Mouse (Mus musculus): ENCODE data around the gene Ambra1. TPM values are rescaled to one million over a fixed set of nuclear protein-coding genes. Genes with fewer than 3 reads are reported as not detected.

Ambra1 gene
- polyA plus RNA-seq (2015; fragmentation: Nextera tagmentation; extraction: Ambion mirVana) = 20.6 and 23.5 TPM in 2 replicates

- Histone ChIP-seq H3K27ac (peak within 1 kb of the TSS; percentile 92), H3K4me1 (peaks cover 3% of the 10 kb centered on the region; the same call in 1 of the 2 replicates), H3K9me3 (no peaks in the 10 kb centered on the region), H3K4me2 (peak within 1 kb of the TSS; percentile 69), H3K36me3 (peaks cover under 1% of the 10 kb centered on the region), H3K27me3 (no peaks in the 10 kb centered on the region), H3K9ac (peak within 1 kb of the TSS; percentile 97), H3K4me3 (peak within 1 kb of the TSS; percentile 98)
- ATAC-seq (ENCODE audit: insufficient number of reproducible peaks, insufficient read depth, low FRiP score, low TSS enrichment, low read depth) = peak; percentile 62
- under 1% methylated on average over 68 of the region's 68 CpGs for WGBS
Observed at GRCm38 (mm10) chr2:91729971-91730821, at the start of gene Ambra1. Ambra1 (plus strand) TSS chr2:91730134.

GRCm38 (mm10) chr2:91682850-91683249 is 47.1 kb upstream of the Ambra1 start:
- H3K4me3 ChIP-seq = no peak overlapping the region
- peaks cover 91% of the 10 kb centered on the region for H3K36me3 ChIP-seq
- no peaks in the 10 kb centered on the region for H3K27me3 ChIP-seq
- no peak for ATAC-seq (ENCODE audit: insufficient number of reproducible peaks, insufficient read depth, low FRiP score, low TSS enrichment, low read depth)
- no peak overlapping the region for H3K9ac ChIP-seq
- no peaks in the 10 kb centered on the region for H3K9me3 ChIP-seq
- H3K4me1 ChIP-seq = no peaks in the 10 kb centered on the region
- H3K27ac ChIP-seq = no peak overlapping the region
- 52% methylated on average over 4 of the region's 4 CpGs for WGBS
- H3K4me2 ChIP-seq = no peak overlapping the region

- ATAC-seq (ENCODE audit: insufficient number of reproducible peaks, insufficient read depth, low FRiP score, low TSS enrichment, low read depth) = no peak
- Histone ChIP-seq H3K27ac (no peak overlapping the region), H3K4me3 (no peak overlapping the region), H3K9ac (no peak overlapping the region), H3K36me3 (peaks cover 91% of the 10 kb centered on the region), H3K9me3 (no peaks in the 10 kb centered on the region), H3K27me3 (no peaks in the 10 kb centered on the region), H3K4me2 (no peak overlapping the region), H3K4me1 (no peaks in the 10 kb centered on the region)
- whole genome bisulfite sequencing = 78% methylated on average over 8 of the region's 8 CpGs
Observed at GRCm38 (mm10) chr2:91683919-91684318, 46.0 kb upstream of the Ambra1 start.

GRCm38 (mm10) chr2:91689452-91689851 is 40.5 kb upstream of the Ambra1 start:
- H3K4me2 ChIP-seq = no peak overlapping the region
- no peaks in the 10 kb centered on the region for H3K27me3 ChIP-seq
- H3K9me3 ChIP-seq = no peaks in the 10 kb centered on the region
- peaks cover 68% of the 10 kb centered on the region for H3K36me3 ChIP-seq
- H3K4me1 ChIP-seq = no peaks in the 10 kb centered on the region
- no peak for ATAC-seq (ENCODE audit: insufficient number of reproducible peaks, insufficient read depth, low FRiP score, low TSS enrichment, low read depth)
- no peak overlapping the region for H3K4me3 ChIP-seq
- no peak overlapping the region for H3K9ac ChIP-seq
- no peak overlapping the region for H3K27ac ChIP-seq
- 82% methylated on average over 7 of the region's 7 CpGs for WGBS

- Histone ChIP-seq H3K9ac (no peak overlapping the region), H3K4me1 (no peaks in the 10 kb centered on the region), H3K9me3 (no peaks in the 10 kb centered on the region), H3K27ac (no peak overlapping the region), H3K36me3 (peaks cover 32% of the 10 kb centered on the region), H3K27me3 (no peaks in the 10 kb centered on the region), H3K4me2 (no peak overlapping the region), H3K4me3 (no peak overlapping the region)
- ATAC-seq (ENCODE audit: insufficient number of reproducible peaks, insufficient read depth, low FRiP score, low TSS enrichment, low read depth) = no peak
- WGBS = 86% methylated on average over 10 of the region's 10 CpGs
Observed at GRCm38 (mm10) chr2:91695436-91696224, 34.3 kb upstream of the Ambra1 start.

GRCm38 (mm10) chr2:91696225-91696590 is 33.7 kb upstream of the Ambra1 start:
- no peaks in the 10 kb centered on the region for H3K9me3 ChIP-seq
- H3K4me3 ChIP-seq = no peak overlapping the region
- peaks cover 29% of the 10 kb centered on the region for H3K36me3 ChIP-seq
- no peaks in the 10 kb centered on the region for H3K4me1 ChIP-seq
- no peak overlapping the region for H3K4me2 ChIP-seq
- H3K27me3 ChIP-seq = no peaks in the 10 kb centered on the region
- 80% methylated on average over 1 of the region's 1 CpGs for WGBS
- ATAC-seq (ENCODE audit: insufficient number of reproducible peaks, insufficient read depth, low FRiP score, low TSS enrichment, low read depth) = no peak
- no peak overlapping the region for H3K9ac ChIP-seq
- no peak overlapping the region for H3K27ac ChIP-seq

GRCm38 (mm10) chr2:91699225-91699624 is 30.7 kb upstream of the Ambra1 start:
- WGBS = 75% methylated on average over 1 of the region's 1 CpGs

GRCm38 (mm10) chr2:91701366-91701765 is 28.6 kb upstream of the Ambra1 start:
- ATAC-seq (ENCODE audit: insufficient number of reproducible peaks, insufficient read depth, low FRiP score, low TSS enrichment, low read depth) = no peak
- H3K4me3 ChIP-seq = no peak overlapping the region
- no peak overlapping the region for H3K9ac ChIP-seq
- H3K27me3 ChIP-seq = no peaks in the 10 kb centered on the region
- no peak overlapping the region for H3K27ac ChIP-seq
- no peaks in the 10 kb centered on the region for H3K4me1 ChIP-seq
- no peaks in the 10 kb centered on the region; the same call in 1 of the 2 replicates for H3K36me3 ChIP-seq
- H3K9me3 ChIP-seq = no peaks in the 10 kb centered on the region
- WGBS = 98% methylated on average over 2 of the region's 2 CpGs
- no peak overlapping the region for H3K4me2 ChIP-seq

More at GRCm38 (mm10) chr2:91699225-91699624, 30.7 kb upstream of the Ambra1 start:
- no peak overlapping the region for H3K9ac ChIP-seq
- H3K27me3 ChIP-seq = no peaks in the 10 kb centered on the region
- H3K27ac ChIP-seq = no peak overlapping the region
- H3K36me3 ChIP-seq = peaks cover 14% of the 10 kb centered on the region
- H3K4me3 ChIP-seq = no peak overlapping the region
- ATAC-seq (ENCODE audit: insufficient number of reproducible peaks, insufficient read depth, low FRiP score, low TSS enrichment, low read depth) = no peak
- H3K4me2 ChIP-seq = no peak overlapping the region
- no peaks in the 10 kb centered on the region for H3K9me3 ChIP-seq
- no peaks in the 10 kb centered on the region for H3K4me1 ChIP-seq

GRCm38 (mm10) chr2:91705736-91706135 is 24.2 kb upstream of the Ambra1 start:
- Histone ChIP-seq H3K27ac (no peak overlapping the region), H3K9ac (no peak overlapping the region), H3K9me3 (no peaks in the 10 kb centered on the region), H3K27me3 (no peaks in the 10 kb centered on the region), H3K4me3 (no peak overlapping the region), H3K4me1 (peaks cover 8% of the 10 kb centered on the region), H3K36me3 (no peaks in the 10 kb centered on the region; the same call in 1 of the 2 replicates), H3K4me2 (no peak overlapping the region)
- ATAC-seq (ENCODE audit: insufficient number of reproducible peaks, insufficient read depth, low FRiP score, low TSS enrichment, low read depth) = no peak
- WGBS = 77% methylated on average over 6 of the region's 6 CpGs

- Histone ChIP-seq H3K36me3 (no peaks in the 10 kb centered on the region; the same call in 1 of the 2 replicates), H3K4me1 (peaks cover 10% of the 10 kb centered on the region), H3K27me3 (no peaks in the 10 kb centered on the region), H3K4me2 (no peak overlapping the region), H3K4me3 (no peak overlapping the region), H3K9ac (no peak overlapping the region), H3K27ac (no peak overlapping the region), H3K9me3 (no peaks in the 10 kb centered on the region)
- ATAC-seq (ENCODE audit: insufficient number of reproducible peaks, insufficient read depth, low FRiP score, low TSS enrichment, low read depth) = no peak
Observed at GRCm38 (mm10) chr2:91706456-91706855, 23.5 kb upstream of the Ambra1 start.

- Histone ChIP-seq H3K27ac (no peak overlapping the region), H3K4me3 (no peak overlapping the region), H3K9ac (no peak overlapping the region), H3K4me2 (no peak overlapping the region), H3K4me1 (peaks cover 21% of the 10 kb centered on the region), H3K9me3 (no peaks in the 10 kb centered on the region), H3K36me3 (no peaks in the 10 kb centered on the region), H3K27me3 (no peaks in the 10 kb centered on the region)
- no peak for ATAC-seq (ENCODE audit: insufficient number of reproducible peaks, insufficient read depth, low FRiP score, low TSS enrichment, low read depth)
- 95% methylated on average over 6 of the region's 6 CpGs for WGBS
Observed at GRCm38 (mm10) chr2:91708361-91708760, 21.6 kb upstream of the Ambra1 start.

All from embryonic facial prominence, embryonic 13.5 days (tissue).